Mouse (Mus musculus): ENCODE results near the gene Rapgef4. TPM values are rescaled to one million over a fixed set of nuclear protein-coding genes. Genes with fewer than 3 reads are reported as not detected.
A peak's percentile ranks its signal among the peaks of the same experiment; 100 is the strongest.

Gene Rapgef4
- total RNA-seq, 1 experiment = 3.4 TPM

GRCm38 (mm10) chr2:71965476-71965875, 15.6 kb upstream of the Rapgef4 start:
- Histone ChIP-seq H3K9ac (ENCODE audit: insufficient read depth, low read depth, low read length, poor library complexity, severe bottlenecking) (no peak overlapping the region), H3K4me1 (ENCODE audit: control insufficient read depth in 2 of 2, insufficient read depth in 2 of 2, low read length in 2 of 2, poor library complexity in 1 of 2) (0 out of 4 replicates have a peak, but pooled peaks cover 0 to 2% of the 10 kb centered on the region in 2 experiments), H3K27ac (ENCODE audit: insufficient read depth, low read depth, low read length, poor library complexity, severe bottlenecking) (no peak overlapping the region), H3K36me3 (ENCODE audit: control insufficient read depth, insufficient read depth, low read length, poor library complexity, severe bottlenecking) (no peaks in the 10 kb centered on the region), H3K9me3 (ENCODE audit: control insufficient read depth, insufficient read depth, low read depth, low read length) (no peaks in the 10 kb centered on the region), H3K4me3 (ENCODE audit: insufficient read depth in 1 of 2, low read depth in 1 of 2, low read length in 2 of 2, poor library complexity in 1 of 2, severe bottlenecking in 1 of 2) (no peak overlapping the region)
- peak; percentile 64 for DNase-seq (ENCODE audit: low read depth, low spot score)
- in situ Hi-C loops (cut with MboI; ENCODE audit: low sequenced_read_pairs in 2 of 2, unreplicated experiment in 2 of 2) = loop anchor here (25.0 kb wide), 1 partner anchor 378 kb away; no protein-coding TSS in a partner anchor
- TF ChIP-seq HCFC1 (IDR thresholded peaks at IDR 0.05; ENCODE audit: borderline replicate concordance, insufficient read depth, low read length) (no peak), ZNF384 (IDR thresholded peaks at IDR 0.05; ENCODE audit: low read depth, low read length) (no peak), CHD2 (IDR thresholded peaks at IDR 0.05; ENCODE audit: low read depth, low read length) (no peak), ZC3H11A (IDR thresholded peaks at IDR 0.05; ENCODE audit: borderline replicate concordance, low read depth, low read length) (peak; percentile 49)

GRCm38 (mm10) chr2:71966737-71967136, 14.3 kb upstream of the Rapgef4 start:
- Histone ChIP-seq H3K9me3 (ENCODE audit: control insufficient read depth, insufficient read depth, low read depth, low read length) (no peaks in the 10 kb centered on the region), H3K36me3 (ENCODE audit: control insufficient read depth, insufficient read depth, low read length, poor library complexity, severe bottlenecking) (no peaks in the 10 kb centered on the region), H3K4me1 (ENCODE audit: control insufficient read depth in 2 of 2, insufficient read depth in 2 of 2, low read length in 2 of 2, poor library complexity in 1 of 2) (0 out of 4 replicates have a peak, but pooled peaks cover 0 to 2% of the 10 kb centered on the region in 2 experiments), H3K9ac (ENCODE audit: insufficient read depth, low read depth, low read length, poor library complexity, severe bottlenecking) (no peak overlapping the region), H3K27ac (ENCODE audit: insufficient read depth, low read depth, low read length, poor library complexity, severe bottlenecking) (no peak overlapping the region), H3K4me3 (ENCODE audit: insufficient read depth in 1 of 2, low read depth in 1 of 2, low read length in 2 of 2, poor library complexity in 1 of 2, severe bottlenecking in 1 of 2) (no peak overlapping the region)
- no peak for TF ChIP-seq HCFC1 (IDR thresholded peaks at IDR 0.05; ENCODE audit: borderline replicate concordance, insufficient read depth, low read length)
- no peak for TF ChIP-seq ZNF384 (IDR thresholded peaks at IDR 0.05; ENCODE audit: low read depth, low read length)
- no peak for TF ChIP-seq MAFK (IDR thresholded peaks at IDR 0.05; ENCODE audit: insufficient read depth, low read depth, low read length)
- no peak for TF ChIP-seq ZC3H11A (IDR thresholded peaks at IDR 0.05; ENCODE audit: borderline replicate concordance, low read depth, low read length)
- no peak for TF ChIP-seq CHD2 (IDR thresholded peaks at IDR 0.05; ENCODE audit: low read depth, low read length)
- DNase-seq (ENCODE audit: low read depth, low spot score) = no peak
- in situ Hi-C loops (cut with MboI; ENCODE audit: low sequenced_read_pairs in 2 of 2, unreplicated experiment in 2 of 2) = loop anchor here (25.0 kb wide), 1 partner anchor 379 kb away; no protein-coding TSS in a partner anchor

- DNase-seq (ENCODE audit: low read depth, low spot score) = no peak
- 0 out of 4 replicates have a peak, but pooled peaks cover 0 to 2% of the 10 kb centered on the region in 2 experiments for H3K4me1 ChIP-seq (ENCODE audit: control insufficient read depth in 2 of 2, insufficient read depth in 2 of 2, low read length in 2 of 2, poor library complexity in 1 of 2)
- TF ChIP-seq MAFK (IDR thresholded peaks at IDR 0.05; ENCODE audit: insufficient read depth, low read depth, low read length) (no peak), CHD2 (IDR thresholded peaks at IDR 0.05; ENCODE audit: low read depth, low read length) (no peak), HCFC1 (IDR thresholded peaks at IDR 0.05; ENCODE audit: borderline replicate concordance, insufficient read depth, low read length) (no peak), ZC3H11A (IDR thresholded peaks at IDR 0.05; ENCODE audit: borderline replicate concordance, low read depth, low read length) (no peak), ZNF384 (IDR thresholded peaks at IDR 0.05; ENCODE audit: low read depth, low read length) (no peak)
- no peak overlapping the region for H3K4me3 ChIP-seq (ENCODE audit: insufficient read depth in 1 of 2, low read depth in 1 of 2, low read length in 2 of 2, poor library complexity in 1 of 2, severe bottlenecking in 1 of 2)
- H3K36me3 ChIP-seq (ENCODE audit: control insufficient read depth, insufficient read depth, low read length, poor library complexity, severe bottlenecking) = no peaks in the 10 kb centered on the region
- H3K27ac ChIP-seq (ENCODE audit: insufficient read depth, low read depth, low read length, poor library complexity, severe bottlenecking) = no peak overlapping the region
- H3K9me3 ChIP-seq (ENCODE audit: control insufficient read depth, insufficient read depth, low read depth, low read length) = no peaks in the 10 kb centered on the region
- in situ Hi-C loops (cut with MboI; ENCODE audit: low sequenced_read_pairs in 2 of 2, unreplicated experiment in 2 of 2) = loop anchor here (25.0 kb wide), 1 partner anchor 381 kb away; no protein-coding TSS in a partner anchor
- no peak overlapping the region for H3K9ac ChIP-seq (ENCODE audit: insufficient read depth, low read depth, low read length, poor library complexity, severe bottlenecking)
Observed at GRCm38 (mm10) chr2:71967855-71968254, 13.2 kb upstream of the Rapgef4 start.

DNA sequence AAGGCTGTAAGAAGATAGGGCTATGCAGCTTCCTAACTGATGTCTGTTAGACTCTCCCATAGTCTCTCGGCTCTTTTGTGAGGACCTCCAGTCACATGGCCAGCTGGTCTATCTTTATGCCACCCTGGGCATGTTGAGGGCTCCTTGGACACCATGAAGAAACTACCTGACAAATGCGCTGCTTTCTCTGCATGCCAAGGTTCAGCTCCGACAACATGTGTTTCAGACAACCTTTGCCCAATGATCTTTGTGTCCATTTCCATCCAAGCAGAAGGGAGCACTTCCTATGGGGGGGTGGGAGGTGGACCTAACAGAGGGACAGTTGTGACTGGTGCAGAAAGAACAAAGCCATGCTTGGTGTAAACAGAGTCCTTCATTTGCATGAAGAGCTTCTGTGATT, 7.4 kb upstream of the Rapgef4 start:
- in situ Hi-C loops (cut with MboI; ENCODE audit: low sequenced_read_pairs in 2 of 2, unreplicated experiment in 2 of 2) = loop anchor here (25.0 kb wide), 1 partner anchor 386 kb away; no protein-coding TSS in a partner anchor
- Histone ChIP-seq H3K4me3 (ENCODE audit: insufficient read depth in 1 of 2, low read depth in 1 of 2, low read length in 2 of 2, poor library complexity in 1 of 2, severe bottlenecking in 1 of 2) (no peak overlapping the region), H3K27ac (ENCODE audit: insufficient read depth, low read depth, low read length, poor library complexity, severe bottlenecking) (no peak overlapping the region), H3K9ac (ENCODE audit: insufficient read depth, low read depth, low read length, poor library complexity, severe bottlenecking) (no peak overlapping the region), H3K36me3 (ENCODE audit: control insufficient read depth, insufficient read depth, low read length, poor library complexity, severe bottlenecking) (no peaks in the 10 kb centered on the region), H3K4me1 (ENCODE audit: control insufficient read depth in 2 of 2, insufficient read depth in 2 of 2, low read length in 2 of 2, poor library complexity in 1 of 2) (peaks cover 0 to 5% of the 10 kb centered on the region in 2 experiments; a peak in 1 of 4 replicates), H3K9me3 (ENCODE audit: control insufficient read depth, insufficient read depth, low read depth, low read length) (no peaks in the 10 kb centered on the region)
- no peak for TF ChIP-seq ZNF384 (IDR thresholded peaks at IDR 0.05; ENCODE audit: low read depth, low read length)
- TF ChIP-seq MAFK (IDR thresholded peaks at IDR 0.05; ENCODE audit: insufficient read depth, low read depth, low read length) = no peak
- no peak for TF ChIP-seq CHD2 (IDR thresholded peaks at IDR 0.05; ENCODE audit: low read depth, low read length)
- TF ChIP-seq ZC3H11A (IDR thresholded peaks at IDR 0.05; ENCODE audit: borderline replicate concordance, low read depth, low read length) = no peak
- DNase-seq (ENCODE audit: low read depth, low spot score) = no peak

Measured in ES-E14 (cell line).